Mouse (Mus musculus): ENCODE measurements around the gene Lpp. TPM values are rescaled to one million over a fixed set of nuclear protein-coding genes. Genes with fewer than 3 reads are reported as not detected.

Lpp gene
- polyA plus RNA-seq, 1 experiment from 2014 or later, result 10.9 TPM

- H3K27me3 ChIP-seq (replicated peaks; ENCODE audit: control insufficient read depth, insufficient read depth, low read length), result no peaks in the 10 kb centered on the region
- H3K4me2 ChIP-seq (ENCODE audit: low read length), result no peak overlapping the region
- no peak for ATAC-seq
- no peaks in the 10 kb centered on the region for H3K4me1 ChIP-seq (ENCODE audit: control insufficient read depth, insufficient read depth, low read depth, low read length)
- 93% methylated on average over 2 of the region's 2 CpGs for WGBS
- no peaks in the 10 kb centered on the region for H3K36me3 ChIP-seq (ENCODE audit: control insufficient read depth, insufficient read depth, low read length)
- no peak overlapping the region for H3K9ac ChIP-seq (ENCODE audit: low read depth, low read length)
- no peak overlapping the region for H3K4me3 ChIP-seq (ENCODE audit: low read length)
- H3K9me3 ChIP-seq (ENCODE audit: control insufficient read depth, low read length), result no peaks in the 10 kb centered on the region
- no peak overlapping the region for H3K27ac ChIP-seq (ENCODE audit: low read depth, low read length)
These were observed 383.7 kb downstream of the Lpp start for GRCm38 (mm10) chr16:24777053-24777452.

- Histone ChIP-seq H3K9ac (ENCODE audit: low read depth, low read length) (no peak overlapping the region), H3K4me3 (ENCODE audit: low read length) (no peak overlapping the region), H3K27me3 (replicated peaks; ENCODE audit: control insufficient read depth, insufficient read depth, low read length) (no peaks in the 10 kb centered on the region), H3K4me2 (ENCODE audit: low read length) (no peak overlapping the region), H3K9me3 (ENCODE audit: control insufficient read depth, low read length) (no peaks in the 10 kb centered on the region), H3K27ac (ENCODE audit: low read depth, low read length) (no peak overlapping the region), H3K4me1 (ENCODE audit: control insufficient read depth, insufficient read depth, low read depth, low read length) (no peaks in the 10 kb centered on the region), H3K36me3 (ENCODE audit: control insufficient read depth, insufficient read depth, low read length) (no peaks in the 10 kb centered on the region)
- peak; percentile 83 for ATAC-seq
- 57% methylated on average over 8 of the region's 8 CpGs for WGBS
These were observed 385.3 kb downstream of the Lpp start for GRCm38 (mm10) chr16:24778432-24779274.

GRCm38 (mm10) chr16:24780545-24780944, 387.2 kb downstream of the Lpp start:
- 73% methylated on average over 7 of the region's 7 CpGs for WGBS

GRCm38 (mm10) chr16:24781922-24782321, 388.6 kb downstream of the Lpp start:
- Histone ChIP-seq H3K4me1 (ENCODE audit: control insufficient read depth, insufficient read depth, low read depth, low read length) (no peaks in the 10 kb centered on the region), H3K9ac (ENCODE audit: low read depth, low read length) (no peak overlapping the region), H3K27ac (ENCODE audit: low read depth, low read length) (no peak overlapping the region), H3K27me3 (replicated peaks; ENCODE audit: control insufficient read depth, insufficient read depth, low read length) (no peaks in the 10 kb centered on the region), H3K4me2 (ENCODE audit: low read length) (no peak overlapping the region), H3K4me3 (ENCODE audit: low read length) (no peak overlapping the region), H3K9me3 (ENCODE audit: control insufficient read depth, low read length) (no peaks in the 10 kb centered on the region), H3K36me3 (ENCODE audit: control insufficient read depth, insufficient read depth, low read length) (no peaks in the 10 kb centered on the region)
- ATAC-seq, result no peak
- 82% methylated on average over 3 of the region's 3 CpGs for WGBS

More at GRCm38 (mm10) chr16:24780545-24780944, 387.2 kb downstream of the Lpp start:
- H3K4me2 ChIP-seq (ENCODE audit: low read length), result no peak overlapping the region
- no peaks in the 10 kb centered on the region for H3K9me3 ChIP-seq (ENCODE audit: control insufficient read depth, low read length)
- H3K36me3 ChIP-seq (ENCODE audit: control insufficient read depth, insufficient read depth, low read length), result no peaks in the 10 kb centered on the region
- no peaks in the 10 kb centered on the region for H3K4me1 ChIP-seq (ENCODE audit: control insufficient read depth, insufficient read depth, low read depth, low read length)
- H3K27ac ChIP-seq (ENCODE audit: low read depth, low read length), result no peak overlapping the region
- H3K27me3 ChIP-seq (replicated peaks; ENCODE audit: control insufficient read depth, insufficient read depth, low read length), result no peaks in the 10 kb centered on the region
- ATAC-seq, result no peak
- H3K4me3 ChIP-seq (ENCODE audit: low read length), result no peak overlapping the region
- no peak overlapping the region for H3K9ac ChIP-seq (ENCODE audit: low read depth, low read length)

GRCm38 (mm10) chr16:24785651-24786050, 392.3 kb downstream of the Lpp start:
- Histone ChIP-seq H3K27ac (ENCODE audit: low read depth, low read length) (no peak overlapping the region), H3K4me2 (ENCODE audit: low read length) (no peak overlapping the region), H3K36me3 (ENCODE audit: control insufficient read depth, insufficient read depth, low read length) (no peaks in the 10 kb centered on the region), H3K4me1 (ENCODE audit: control insufficient read depth, insufficient read depth, low read depth, low read length) (no peaks in the 10 kb centered on the region), H3K9me3 (ENCODE audit: control insufficient read depth, low read length) (no peaks in the 10 kb centered on the region), H3K4me3 (ENCODE audit: low read length) (no peak overlapping the region), H3K27me3 (replicated peaks; ENCODE audit: control insufficient read depth, insufficient read depth, low read length) (no peaks in the 10 kb centered on the region), H3K9ac (ENCODE audit: low read depth, low read length) (no peak overlapping the region)
- WGBS, result 81% methylated on average over 1 of the region's 1 CpGs
- no peak for ATAC-seq

GRCm38 (mm10) chr16:24788973-24789372, 395.7 kb downstream of the Lpp start:
- no peak overlapping the region for H3K9ac ChIP-seq (ENCODE audit: low read depth, low read length)
- no peaks in the 10 kb centered on the region for H3K36me3 ChIP-seq (ENCODE audit: control insufficient read depth, insufficient read depth, low read length)
- H3K27me3 ChIP-seq (replicated peaks; ENCODE audit: control insufficient read depth, insufficient read depth, low read length), result no peaks in the 10 kb centered on the region
- no peak overlapping the region for H3K4me3 ChIP-seq (ENCODE audit: low read length)
- no peak overlapping the region for H3K27ac ChIP-seq (ENCODE audit: low read depth, low read length)
- H3K4me2 ChIP-seq (ENCODE audit: low read length), result no peak overlapping the region
- ATAC-seq, result no peak
- H3K9me3 ChIP-seq (ENCODE audit: control insufficient read depth, low read length), result no peaks in the 10 kb centered on the region
- H3K4me1 ChIP-seq (ENCODE audit: control insufficient read depth, insufficient read depth, low read depth, low read length), result no peaks in the 10 kb centered on the region
- WGBS, result 95% methylated on average over 3 of the region's 3 CpGs

- no peak overlapping the region for H3K9ac ChIP-seq (ENCODE audit: low read depth, low read length)
- H3K4me3 ChIP-seq (ENCODE audit: low read length), result no peak overlapping the region
- 88% methylated on average over 1 of the region's 1 CpGs for WGBS
- no peak overlapping the region for H3K27ac ChIP-seq (ENCODE audit: low read depth, low read length)
- H3K36me3 ChIP-seq (ENCODE audit: control insufficient read depth, insufficient read depth, low read length), result no peaks in the 10 kb centered on the region
- H3K27me3 ChIP-seq (replicated peaks; ENCODE audit: control insufficient read depth, insufficient read depth, low read length), result no peaks in the 10 kb centered on the region
- H3K4me2 ChIP-seq (ENCODE audit: low read length), result no peak overlapping the region
- no peaks in the 10 kb centered on the region for H3K4me1 ChIP-seq (ENCODE audit: control insufficient read depth, insufficient read depth, low read depth, low read length)
- H3K9me3 ChIP-seq (ENCODE audit: control insufficient read depth, low read length), result no peaks in the 10 kb centered on the region
- ATAC-seq, result no peak
These were observed 398.1 kb downstream of the Lpp start for GRCm38 (mm10) chr16:24791387-24791786.

- no peak overlapping the region for H3K4me2 ChIP-seq (ENCODE audit: low read length)
- WGBS, result 87% methylated on average over 4 of the region's 4 CpGs
- H3K36me3 ChIP-seq (ENCODE audit: control insufficient read depth, insufficient read depth, low read length), result no peaks in the 10 kb centered on the region
- no peak for ATAC-seq
- no peak overlapping the region for H3K27ac ChIP-seq (ENCODE audit: low read depth, low read length)
- no peaks in the 10 kb centered on the region for H3K4me1 ChIP-seq (ENCODE audit: control insufficient read depth, insufficient read depth, low read depth, low read length)
- H3K9ac ChIP-seq (ENCODE audit: low read depth, low read length), result no peak overlapping the region
- no peaks in the 10 kb centered on the region for H3K9me3 ChIP-seq (ENCODE audit: control insufficient read depth, low read length)
- H3K4me3 ChIP-seq (ENCODE audit: low read length), result no peak overlapping the region
- H3K27me3 ChIP-seq (replicated peaks; ENCODE audit: control insufficient read depth, insufficient read depth, low read length), result no peaks in the 10 kb centered on the region
These were observed 398.7 kb downstream of the Lpp start for GRCm38 (mm10) chr16:24791984-24792383.

GRCm38 (mm10) chr16:24792836-24793235, 399.5 kb downstream of the Lpp start:
- Histone ChIP-seq H3K36me3 (ENCODE audit: control insufficient read depth, insufficient read depth, low read length) (no peaks in the 10 kb centered on the region), H3K4me2 (ENCODE audit: low read length) (no peak overlapping the region), H3K9me3 (ENCODE audit: control insufficient read depth, low read length) (no peaks in the 10 kb centered on the region), H3K4me1 (ENCODE audit: control insufficient read depth, insufficient read depth, low read depth, low read length) (no peaks in the 10 kb centered on the region), H3K27ac (ENCODE audit: low read depth, low read length) (no peak overlapping the region), H3K27me3 (replicated peaks; ENCODE audit: control insufficient read depth, insufficient read depth, low read length) (no peaks in the 10 kb centered on the region), H3K4me3 (ENCODE audit: low read length) (no peak overlapping the region), H3K9ac (ENCODE audit: low read depth, low read length) (no peak overlapping the region)
- 79% methylated on average over 4 of the region's 4 CpGs for WGBS
- no peak for ATAC-seq
